Mouse (Mus musculus): ENCODE results near the gene Cyp2b19. TPM values are rescaled to one million over a fixed set of nuclear protein-coding genes. Genes with fewer than 3 reads are reported as not detected.
A peak's percentile ranks its signal among the peaks of the same experiment; 100 is the strongest.
"Not testable (repeated sequence)": the region's sequence is repeated elsewhere in the genome, so short reads cannot be mapped to it uniquely, and the experiment has no call there.

Gene Cyp2b19
- not detected for total RNA-seq (2021)
- long read RNA-seq = 0 reads

DNA sequence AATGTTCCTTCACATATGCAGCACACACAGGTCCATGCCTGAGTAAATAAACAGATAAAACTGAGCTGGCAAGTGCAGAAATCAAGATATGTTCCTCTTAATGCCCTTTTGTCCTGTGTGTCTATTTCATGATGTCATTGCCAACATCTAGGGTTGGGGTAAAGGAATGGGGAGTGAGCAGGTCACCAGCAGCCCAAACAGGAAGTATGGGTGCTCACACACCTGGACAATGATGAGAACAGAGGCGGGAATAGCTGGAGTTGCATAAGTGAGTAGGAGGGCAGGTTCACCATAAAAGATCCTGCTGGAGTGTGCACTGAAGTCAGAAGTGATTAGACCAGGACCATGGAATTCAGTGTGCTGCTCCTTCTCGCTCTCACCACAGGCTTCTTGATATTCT lies at the start of gene Cyp2b19:
Gene Cyp2b19, plus strand, starts transcription at position 301 of the 400 bp plus-strand sequence.
- DNase-seq (ENCODE audit: low spot score in 2 of 2) = no peak

DNA sequence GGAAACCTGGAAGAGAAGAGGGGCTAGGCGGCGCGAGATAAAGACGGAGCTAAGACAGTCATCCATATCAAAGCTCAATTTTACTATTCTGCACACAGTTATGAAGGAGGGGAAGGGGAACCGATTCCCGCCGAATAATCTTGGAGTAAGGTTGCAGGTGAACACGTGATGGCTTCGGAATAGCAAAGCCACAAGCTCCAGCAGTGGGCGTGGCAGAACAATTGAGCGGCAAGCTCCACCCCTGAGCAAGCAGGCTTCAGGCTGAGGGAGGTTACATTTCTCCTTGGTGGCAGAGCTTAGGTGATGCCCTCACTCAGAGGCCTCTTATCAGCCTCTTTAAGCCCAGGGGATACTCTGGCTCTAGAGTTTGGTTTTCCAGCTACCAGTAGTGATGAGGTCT lies 45.9 kb upstream of the Cyp2b19 start:
- no peak for DNase-seq (ENCODE audit: low spot score in 2 of 2)

DNA sequence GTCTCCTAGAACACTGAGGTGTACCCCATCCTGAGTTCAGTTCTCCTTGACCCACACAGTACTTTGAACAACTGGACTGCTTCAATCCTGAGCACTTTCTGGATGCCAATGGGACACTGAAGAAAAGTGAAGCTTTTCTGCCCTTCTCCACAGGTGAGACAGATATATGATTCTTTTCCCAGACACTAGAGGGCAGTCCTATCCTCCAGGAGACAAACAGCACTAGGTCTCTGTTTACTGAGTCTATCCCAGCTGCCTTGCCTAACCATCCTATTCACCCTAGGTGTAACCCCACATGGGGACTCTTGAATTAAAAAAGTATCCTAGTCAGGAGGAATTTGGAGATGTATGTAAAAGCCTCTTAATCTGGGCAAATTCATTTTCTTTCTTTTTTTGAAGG lies 18.0 kb upstream of the Cyp2b19 start:
- no peak for DNase-seq (ENCODE audit: low spot score in 2 of 2)

DNA sequence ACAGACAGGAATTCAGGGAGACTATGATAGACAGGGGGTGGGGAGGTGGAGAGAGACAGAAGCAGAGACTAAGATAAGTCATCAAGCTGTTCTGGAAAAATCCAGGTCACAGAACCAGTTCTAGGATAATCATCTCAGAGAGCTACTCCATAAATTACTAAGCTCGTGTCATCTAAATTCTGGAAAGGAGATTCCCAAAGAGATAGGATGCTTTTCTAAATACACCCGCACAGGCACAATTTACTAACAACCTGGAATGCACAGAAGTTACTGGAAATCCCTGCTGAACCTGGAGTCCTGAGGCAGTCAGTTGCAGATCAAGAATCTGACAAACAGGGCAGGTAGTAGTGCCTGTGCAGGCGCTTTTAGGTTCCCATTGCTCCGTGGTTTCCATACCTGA lies 13.0 kb upstream of the Cyp2b19 start:
- no peak for DNase-seq (ENCODE audit: low spot score in 2 of 2)

DNA sequence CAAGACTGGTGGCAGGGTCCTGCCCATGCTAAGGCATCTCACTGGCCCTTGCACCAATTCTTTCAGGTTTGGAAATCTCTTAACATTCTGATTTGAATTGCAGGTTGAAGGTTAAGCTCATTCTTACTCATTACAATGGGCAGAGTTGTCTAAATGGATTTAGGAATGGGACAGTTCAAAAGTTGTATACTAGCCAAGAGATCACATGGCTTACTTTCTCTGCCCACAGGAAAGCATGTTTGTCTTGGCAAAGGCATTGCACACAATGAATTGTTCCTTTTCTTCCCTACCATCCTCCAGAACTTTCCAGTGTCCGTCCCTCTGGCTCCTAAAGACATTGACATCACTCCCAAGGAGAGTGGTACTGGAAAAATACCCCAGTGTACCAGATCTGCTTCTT lies 11.5 kb upstream of the Cyp2b19 start:
- DNase-seq (ENCODE audit: low spot score in 2 of 2) = no peak

DNA sequence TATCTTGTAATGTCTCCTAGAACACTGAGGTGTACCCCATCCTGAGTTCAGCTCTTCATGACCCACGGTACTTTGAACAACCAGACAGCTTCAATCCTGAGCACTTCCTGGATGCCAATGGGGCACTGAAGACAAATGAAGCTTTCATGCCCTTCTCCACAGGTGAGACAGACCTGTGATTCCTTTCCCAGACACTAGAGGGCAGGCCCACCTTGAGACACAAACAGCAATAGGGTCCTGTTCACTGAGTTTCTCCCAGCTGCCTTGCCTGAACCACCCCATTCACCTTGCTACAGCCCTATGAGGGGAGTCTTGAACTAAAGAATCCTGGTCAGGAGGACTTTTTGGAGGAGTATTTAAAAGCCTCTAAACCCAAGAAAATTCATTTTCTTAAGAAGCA lies 10.1 kb downstream of the Cyp2b19 start:
- no peak for DNase-seq (ENCODE audit: low spot score in 2 of 2)

DNA sequence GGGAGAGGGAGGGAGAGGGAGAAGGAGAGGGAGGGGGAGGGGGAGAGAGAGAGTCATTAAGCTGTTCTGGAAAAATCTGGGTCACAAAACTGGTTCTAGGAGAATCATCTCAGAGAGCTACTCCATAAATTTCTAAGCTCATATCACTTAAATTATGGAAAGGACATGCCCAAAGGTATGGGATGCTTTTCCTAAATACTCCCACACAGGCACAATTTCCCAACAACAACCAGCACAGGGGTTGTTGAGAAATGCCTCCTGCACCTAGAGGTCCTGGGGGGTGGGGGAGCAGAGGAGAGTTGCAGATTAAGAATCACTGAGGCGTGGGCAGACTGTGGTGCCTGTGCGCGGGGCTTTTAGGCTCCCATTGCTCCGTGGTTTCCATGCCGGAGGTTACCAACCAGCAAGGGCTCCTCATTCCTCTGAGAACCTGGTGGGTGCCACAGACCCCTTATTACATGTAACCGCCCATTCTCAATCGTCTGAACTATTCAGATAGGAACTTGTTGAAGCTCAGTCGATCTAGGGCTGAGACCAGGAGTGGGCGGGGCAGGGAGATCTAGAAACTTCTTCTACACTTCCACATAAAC lies 13.0 kb downstream of the Cyp2b19 start:
- DNase-seq (ENCODE audit: low spot score in 2 of 2) = no peak

DNA sequence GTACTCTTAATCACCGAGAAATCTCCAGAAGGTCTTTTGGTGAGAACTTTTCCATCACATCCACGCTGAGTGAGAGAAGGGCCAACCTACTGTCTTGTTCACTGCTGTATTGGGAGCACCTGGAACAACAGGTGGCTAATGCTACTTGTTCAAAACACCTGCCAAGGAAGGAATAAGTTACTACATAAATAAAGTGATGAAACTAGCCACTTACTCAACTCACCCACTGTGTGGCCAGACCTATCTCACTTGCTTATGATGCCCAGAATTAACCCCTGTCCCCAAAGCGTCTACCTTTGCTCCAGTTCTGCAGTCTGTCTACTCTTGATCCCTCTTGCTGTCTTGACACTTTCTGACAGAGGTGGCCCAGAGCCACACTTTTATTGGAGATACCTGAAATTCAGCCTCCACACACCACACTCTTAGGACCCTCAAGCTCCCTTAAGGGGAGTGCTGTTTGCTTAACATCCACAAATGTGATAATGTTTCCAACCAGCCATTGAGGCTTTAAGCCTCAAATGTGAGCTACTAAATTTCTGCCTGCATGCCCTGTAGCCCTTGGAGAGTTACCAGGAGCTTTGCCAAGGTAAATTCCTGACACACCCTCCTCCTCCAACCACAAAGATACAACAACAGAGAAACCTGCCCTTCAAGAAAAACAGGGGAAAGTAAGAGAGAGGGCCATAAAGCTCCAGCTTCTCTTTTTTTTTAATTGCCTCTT lies 16.1 kb downstream of the Cyp2b19 start:
- no peak for DNase-seq (ENCODE audit: low spot score in 2 of 2)

DNA sequence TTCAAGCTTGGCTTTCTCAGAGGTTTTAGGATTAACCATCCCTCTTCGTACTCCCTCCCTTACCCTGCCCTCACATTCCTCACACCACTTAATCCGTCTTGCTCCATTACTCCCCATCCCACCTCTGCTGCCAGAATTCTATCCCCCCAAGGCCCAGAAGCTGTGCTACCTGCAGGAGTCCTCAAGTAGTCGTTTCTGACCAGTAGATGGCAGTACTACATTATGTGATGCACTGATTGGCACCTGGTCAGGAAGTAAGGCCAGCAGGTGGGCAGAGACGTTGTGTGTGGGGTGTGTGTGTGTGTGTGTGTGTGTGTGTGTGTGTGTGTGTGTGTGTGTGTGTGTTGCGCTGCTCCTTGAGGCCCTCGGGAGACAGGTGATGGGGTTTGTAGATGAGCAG lies 18.9 kb downstream of the Cyp2b19 start:
- DNase-seq (ENCODE audit: low spot score in 2 of 2) = peak in 1 of 2 experiments; percentile 8

DNA sequence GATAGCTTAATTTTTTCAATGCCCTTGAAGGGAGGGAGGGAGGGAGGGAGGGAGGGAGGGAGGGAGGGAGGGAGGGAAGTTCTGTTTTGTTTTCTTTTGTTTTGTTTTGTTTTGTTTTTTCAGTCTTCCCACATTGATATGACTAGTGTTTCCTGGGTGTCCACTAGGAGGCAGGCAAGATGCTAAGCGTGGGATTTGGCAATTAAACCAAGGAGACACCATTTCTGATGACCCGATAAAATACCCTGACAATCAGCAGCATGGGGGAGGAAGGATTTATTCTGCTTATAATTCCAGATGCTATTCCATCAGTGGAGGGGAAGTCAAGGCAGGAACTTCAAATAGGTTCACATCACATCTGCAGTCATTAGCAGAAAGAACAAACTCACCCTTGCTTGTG lies 20.9 kb downstream of the Cyp2b19 start:
- DNase-seq (ENCODE audit: low spot score in 2 of 2) = no peak

DNA sequence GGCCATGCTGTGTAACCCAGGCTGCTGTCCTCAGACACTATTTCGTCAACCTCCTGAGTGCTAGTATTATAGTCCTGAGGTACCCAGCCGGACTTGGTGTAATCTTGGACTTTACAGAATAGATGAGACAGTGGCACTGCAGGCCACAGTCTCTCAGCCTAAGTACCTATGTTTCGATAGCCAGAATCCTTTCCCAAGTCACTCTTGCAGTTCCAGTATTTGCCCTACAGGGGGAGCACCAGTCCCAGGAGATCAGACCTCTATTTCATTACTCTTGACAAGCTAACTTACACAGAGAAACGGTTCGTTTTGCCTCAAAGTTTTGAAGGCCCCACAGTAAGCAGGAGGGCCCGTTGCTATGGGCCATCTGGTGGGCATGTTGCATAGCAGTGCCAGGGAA lies 21.5 kb downstream of the Cyp2b19 start:
- peak; percentile 39 to 70 for DNase-seq (ENCODE audit: low spot score in 2 of 2)

DNA sequence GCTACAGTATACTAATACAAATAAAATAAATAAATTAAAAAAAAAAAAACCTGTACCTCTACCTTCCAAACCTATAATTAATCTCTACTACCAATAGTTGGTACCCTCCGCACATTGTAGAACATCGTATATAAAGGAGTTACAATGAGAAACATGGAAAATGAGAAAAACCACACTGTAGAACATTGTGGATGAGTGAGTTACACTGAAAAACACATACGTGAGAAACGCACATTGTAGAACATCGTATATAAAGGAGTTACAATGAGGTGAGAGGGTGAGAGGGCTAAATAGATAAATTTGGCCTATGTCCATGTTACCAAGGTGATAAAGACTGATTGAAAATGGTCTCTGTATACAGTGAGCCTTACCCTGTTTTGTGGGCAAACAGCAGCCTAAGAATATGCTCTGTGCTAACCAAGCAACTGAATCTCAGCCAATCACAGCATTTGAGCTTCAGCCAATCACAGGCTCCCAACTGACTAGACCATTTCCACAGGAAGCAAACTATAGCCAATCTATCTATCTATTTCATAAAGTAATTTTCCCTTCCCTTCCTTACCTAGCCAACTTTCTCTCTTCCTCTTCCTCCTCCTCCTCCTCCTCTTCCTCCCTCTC lies 23.0 kb downstream of the Cyp2b19 start:
- peak in 1 of 2 experiments; percentile 16 for DNase-seq (ENCODE audit: low spot score in 2 of 2)

DNA sequence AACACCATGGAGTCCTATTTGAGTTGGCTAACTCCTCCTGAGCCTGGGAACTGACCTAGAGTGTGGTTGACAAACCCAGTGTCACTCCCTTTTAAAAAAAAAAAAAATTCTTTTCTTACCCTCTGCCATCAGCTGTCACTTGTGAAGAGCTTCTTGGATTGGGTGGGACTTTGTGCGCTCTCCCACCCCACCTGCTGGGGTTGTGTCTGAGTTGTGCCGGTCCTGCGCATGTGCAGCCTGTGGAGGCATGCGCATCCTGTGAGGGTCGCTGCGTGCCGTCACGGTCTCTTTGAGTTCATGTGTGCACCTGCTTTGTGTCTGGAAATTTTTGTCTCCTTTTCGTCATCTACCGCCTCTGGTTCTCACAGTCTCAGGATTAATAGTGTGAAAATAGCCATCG lies 23.6 kb downstream of the Cyp2b19 start:
- peak; percentile 14 to 31 for DNase-seq (ENCODE audit: low spot score in 2 of 2)

DNA sequence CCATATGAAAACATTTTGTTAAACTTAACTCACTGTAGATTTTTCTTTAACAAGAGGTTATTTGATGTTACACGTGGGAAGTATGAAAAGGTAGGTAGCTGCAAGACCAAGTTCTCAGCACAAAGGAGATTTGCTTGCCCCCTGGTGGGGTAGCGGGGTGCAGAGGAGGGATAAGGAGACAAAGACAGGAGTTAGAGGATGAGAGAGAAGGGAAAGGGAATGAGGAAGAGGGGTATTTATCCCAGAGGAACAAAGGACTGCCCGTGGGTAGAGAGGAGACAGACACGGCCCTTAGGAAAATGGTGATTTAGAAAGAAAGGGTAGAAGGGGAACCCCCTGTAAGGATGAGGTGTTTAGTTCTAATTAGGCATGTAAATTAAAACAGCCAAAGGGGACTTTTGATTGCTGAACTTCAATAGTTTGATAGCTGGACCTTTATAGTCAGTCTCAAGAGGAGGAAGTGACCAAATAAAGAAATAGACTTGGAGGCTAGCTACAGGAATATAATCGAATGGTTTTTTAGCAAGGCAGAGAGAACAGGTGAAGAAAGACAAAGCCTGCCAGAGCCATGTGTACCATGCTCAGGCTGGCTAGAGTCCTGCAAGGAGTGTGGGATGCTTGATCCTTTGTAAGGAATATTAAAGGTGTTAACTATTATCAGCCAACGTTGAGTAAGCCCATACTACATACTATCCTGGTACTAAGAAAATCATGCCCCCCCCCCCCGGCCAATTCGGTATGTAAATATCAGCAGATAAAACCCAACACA lies 24.2 kb downstream of the Cyp2b19 start:
- no peak for DNase-seq (ENCODE audit: low spot score in 2 of 2)

DNA sequence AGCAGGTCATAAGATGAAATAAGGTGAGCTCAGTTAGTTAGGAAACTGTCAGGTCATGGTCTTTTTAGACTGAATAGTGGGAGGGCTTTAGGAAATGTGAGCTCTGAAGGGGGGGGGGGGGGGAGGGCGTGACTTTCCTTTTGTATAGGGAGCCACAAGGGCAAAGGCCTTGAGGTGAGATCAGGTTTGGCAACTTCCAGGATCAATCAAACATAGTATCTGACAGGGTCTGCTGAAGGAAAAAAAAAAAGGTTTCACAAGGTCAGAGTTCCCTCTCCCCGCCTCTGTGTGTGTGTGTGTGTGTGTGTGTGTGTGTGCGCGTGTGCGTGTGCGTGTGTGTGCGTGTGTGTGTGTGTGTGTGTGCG lies 24.8 kb downstream of the Cyp2b19 start:
- no peak for DNase-seq (ENCODE audit: low spot score in 2 of 2)

DNA sequence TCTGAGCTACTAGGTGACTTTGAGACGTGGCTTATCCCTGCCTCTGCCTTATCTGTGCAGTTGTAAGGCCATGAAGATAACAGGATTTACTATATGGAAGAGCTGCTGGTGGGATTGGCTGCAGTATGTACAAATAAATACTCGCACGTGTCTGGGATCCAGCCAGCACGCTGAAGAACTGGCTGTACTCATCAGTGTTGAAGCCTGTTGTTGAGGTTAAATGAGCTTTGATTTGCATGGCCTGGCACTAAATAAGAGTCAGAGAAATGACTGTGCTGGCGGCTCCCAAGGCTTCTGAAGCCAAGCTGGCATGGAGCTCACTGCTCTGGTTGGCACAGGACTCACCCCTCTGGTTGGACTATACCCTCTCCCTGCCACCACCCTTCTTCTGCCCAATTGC lies 26.2 kb downstream of the Cyp2b19 start:
- DNase-seq (ENCODE audit: low spot score in 2 of 2) = peak in 1 of 2 experiments; percentile 63

DNA sequence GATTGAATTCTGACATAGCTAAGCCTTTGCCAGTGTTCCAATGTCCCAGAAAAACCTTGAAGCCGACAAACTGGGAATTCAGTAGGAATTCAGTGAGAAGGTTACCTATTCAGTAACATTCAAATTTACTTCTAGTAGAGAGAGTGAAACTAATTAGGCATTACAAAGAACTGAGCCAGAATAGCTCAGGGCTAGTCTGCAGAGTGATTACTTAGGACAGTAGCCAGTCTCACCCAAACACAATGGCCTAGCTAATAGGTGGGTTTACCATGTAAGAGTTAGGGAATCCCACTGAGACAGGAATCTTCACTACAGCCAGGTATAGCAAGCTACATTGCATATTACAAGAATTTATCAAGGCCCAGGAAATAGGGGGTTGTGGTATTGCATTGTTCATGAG lies 29.1 kb downstream of the Cyp2b19 start:
- DNase-seq (ENCODE audit: low spot score in 2 of 2) = not testable (repeated sequence)

DNA sequence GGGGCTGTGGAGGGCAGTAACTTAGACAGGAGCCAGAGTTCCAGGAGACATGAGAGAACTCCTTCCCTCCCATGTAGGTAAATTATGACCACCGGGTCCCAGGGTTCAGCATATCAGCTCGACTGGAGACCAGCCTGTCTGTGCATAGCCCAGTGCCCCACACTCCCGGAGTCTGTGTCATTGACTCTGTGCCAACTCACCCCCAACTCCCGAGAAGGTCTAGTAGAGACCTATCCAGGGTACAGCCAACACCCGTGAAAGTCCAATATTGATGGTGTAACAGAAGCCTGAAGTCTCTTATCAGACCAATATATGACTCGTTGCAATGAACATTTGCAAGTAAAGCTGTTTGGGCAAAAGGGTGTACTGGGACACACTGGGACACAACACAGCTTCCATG lies 33.0 kb downstream of the Cyp2b19 start:
- DNase-seq (ENCODE audit: low spot score in 2 of 2) = no peak

DNA sequence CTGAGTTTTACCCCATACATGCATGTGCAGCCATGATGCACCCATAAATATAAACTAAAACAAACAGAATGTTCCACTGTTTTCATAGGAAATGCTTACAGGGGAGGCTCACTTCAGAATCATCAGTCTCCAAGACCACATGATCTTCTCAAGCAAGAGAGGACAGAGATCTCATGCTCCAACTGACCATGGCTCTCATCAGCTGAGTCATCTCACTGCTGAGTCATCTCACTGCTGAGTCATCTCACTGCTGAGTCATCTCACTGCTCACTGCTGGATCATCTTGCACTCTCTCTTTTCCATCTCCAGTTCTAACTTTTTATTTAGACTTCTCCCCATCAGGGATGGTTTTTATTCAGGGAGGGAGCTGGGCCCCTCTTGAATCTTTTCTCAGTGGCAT lies 43.2 kb downstream of the Cyp2b19 start:
- no peak for DNase-seq (ENCODE audit: low spot score in 2 of 2)

DNA sequence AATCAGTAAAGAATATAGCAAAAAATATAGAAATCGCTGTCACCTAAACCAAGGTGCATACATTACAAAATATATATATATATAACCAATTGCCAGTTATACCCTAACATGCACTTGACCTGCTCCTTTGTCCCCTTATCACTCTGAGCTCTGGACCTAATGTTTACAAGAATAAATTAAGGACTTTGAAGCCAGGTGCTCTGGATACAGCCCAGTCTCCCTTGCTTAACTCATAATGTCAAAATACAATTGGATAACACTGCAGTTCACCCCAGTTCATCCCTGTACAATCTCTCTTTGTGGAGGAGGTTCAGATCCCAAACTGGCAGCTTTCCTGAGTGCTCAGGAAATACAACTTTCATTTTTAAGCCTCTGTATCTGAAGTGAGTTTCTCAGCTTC lies 44.1 kb downstream of the Cyp2b19 start:
- no peak for DNase-seq (ENCODE audit: low spot score in 2 of 2)

DNA sequence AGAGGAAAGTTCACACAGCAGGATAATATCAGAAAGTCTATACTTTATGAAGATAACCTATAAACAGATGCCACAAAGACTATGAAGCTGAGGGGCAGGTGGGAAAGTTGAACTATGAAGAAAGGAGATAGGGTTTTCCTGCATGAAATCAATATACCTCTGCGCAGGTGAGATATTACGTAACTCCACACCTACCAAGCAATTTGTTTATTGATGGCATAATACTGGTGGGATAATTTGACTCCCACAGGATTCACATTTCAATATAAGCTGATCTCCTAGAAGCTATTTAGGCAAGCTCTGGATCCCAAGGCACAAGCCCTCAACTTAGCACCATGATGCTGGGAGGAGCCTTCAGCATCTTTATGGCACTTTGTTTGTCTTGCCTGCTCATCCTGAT lies 51.6 kb downstream of the Cyp2b19 start, which contains the start of gene Cyp2g1:
Gene Cyp2g1, plus strand, starts transcription at position 301 of the 400 bp plus-strand sequence.
- DNase-seq (ENCODE audit: low spot score in 2 of 2) = no peak
